Mouse (Mus musculus) hematopoietic stem cell, adult 5-6 weeks (primary cell): Measurements from ENCODE around the gene Trpm2. TPM values are rescaled to one million over a fixed set of nuclear protein-coding genes. Genes with fewer than 3 reads are reported as not detected.

Experiments
- ATAC-seq, 2 experiments: fragments of 125-278 bp in 1 of 2; replicated peaks in 1 of 2; 2 replicates each; pipeline ENCODE4 v1.8.0; 2016 to 2017; ENCODE audit warnings: inconsistent platforms in 2 of 2, mild to moderate bottlenecking in 2 of 2, moderate number of reproducible peaks in 2 of 2, low read depth in 1 of 2, moderate TSS enrichment in 1 of 2; ENCODE audit not compliant: low FRiP score in 2 of 2, poor library complexity in 2 of 2, severe bottlenecking in 2 of 2, insufficient read depth in 1 of 2, low TSS enrichment in 1 of 2
- total RNA-seq: library from RNA; stranded (forward); fragments of 172-1452, 232-1000 nt; gene quantifications from 2 replicates; pipeline ENCODE4 v1.2.3, GENCODE M21; 2017

The Trpm2 gene
- total RNA-seq, 1 experiment from 2014 or later = 2.6 TPM

DNA sequence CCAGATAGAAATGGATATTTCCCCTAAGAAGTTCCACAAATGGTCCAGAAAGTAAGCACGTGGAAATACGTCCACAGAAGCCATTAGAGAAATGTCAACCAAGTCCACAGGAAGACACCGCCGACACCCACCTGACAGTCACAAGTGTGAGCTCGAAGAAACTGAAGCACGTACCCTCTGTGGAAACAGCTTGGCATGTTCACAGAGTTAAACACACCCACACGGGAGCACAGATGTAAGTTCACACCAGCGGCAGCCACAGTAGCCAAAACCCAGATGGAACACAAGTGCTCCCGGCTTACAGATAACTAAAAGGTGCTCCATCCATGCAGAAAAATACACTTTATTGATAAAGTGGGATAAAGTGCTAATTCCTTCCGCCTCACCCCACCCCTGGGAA lies 43.0 kb downstream of the Trpm2 start:
- no peak for ATAC-seq

DNA sequence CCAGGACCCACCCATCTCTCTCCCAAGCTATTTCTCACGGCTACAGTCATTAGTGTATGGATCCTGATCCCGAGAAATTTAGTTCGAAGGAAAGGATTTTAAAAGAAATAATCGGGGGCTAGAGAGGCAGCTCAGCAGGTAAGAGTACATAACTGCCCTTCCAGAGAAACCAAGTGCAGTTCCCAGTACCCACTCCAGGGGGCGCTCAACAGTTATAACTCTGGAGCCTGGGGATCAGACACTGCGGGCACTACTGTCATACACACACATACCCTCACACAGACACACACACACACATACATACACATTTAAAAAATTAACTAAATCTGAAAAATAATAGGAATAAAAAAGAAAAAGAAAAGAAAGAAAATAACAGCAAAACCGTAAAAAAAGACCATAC lies 44.2 kb downstream of the Trpm2 start:
- peak in 1 of 2 experiments; percentile 65; a peak in 2 of 4 replicates for ATAC-seq

DNA sequence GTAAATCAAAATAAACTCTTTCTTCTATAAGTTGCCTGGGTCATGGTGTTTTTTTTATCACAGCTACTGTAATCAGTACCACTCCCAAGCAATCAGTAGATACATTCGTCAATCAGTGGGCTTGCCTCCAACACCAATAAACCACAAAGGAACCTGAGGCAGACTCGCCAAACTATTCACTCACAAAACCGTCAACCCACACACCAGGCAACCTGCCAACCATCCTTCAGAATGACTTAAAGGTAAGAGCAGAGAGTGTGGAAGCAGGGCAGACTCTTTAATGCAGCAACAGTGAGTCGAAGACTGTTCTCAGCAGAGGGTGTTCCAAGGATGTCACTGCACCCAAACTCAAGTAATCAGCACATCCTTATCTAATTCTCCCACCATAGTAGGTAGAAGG lies 47.7 kb downstream of the Trpm2 start:
- ATAC-seq = no peak

DNA sequence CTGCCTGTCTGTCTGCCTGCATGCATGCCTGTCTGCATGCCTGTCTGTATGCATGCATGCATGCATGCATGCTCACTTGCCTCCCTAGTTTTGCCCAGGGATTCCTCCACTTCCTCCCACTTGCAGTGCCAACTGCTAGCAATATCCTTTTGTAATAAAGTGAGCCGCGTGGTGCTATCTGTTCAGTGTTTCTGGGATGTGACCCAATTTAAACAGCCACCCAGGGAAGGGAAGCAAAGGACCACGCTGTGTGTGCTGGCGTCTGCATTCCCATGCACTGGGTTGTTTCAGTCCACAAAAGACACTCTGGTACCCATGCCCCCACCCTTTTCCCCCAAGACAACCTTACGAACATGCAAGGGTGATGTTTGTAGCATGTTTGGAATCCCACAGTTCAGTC lies 49.4 kb downstream of the Trpm2 start:
- no peak for ATAC-seq

DNA sequence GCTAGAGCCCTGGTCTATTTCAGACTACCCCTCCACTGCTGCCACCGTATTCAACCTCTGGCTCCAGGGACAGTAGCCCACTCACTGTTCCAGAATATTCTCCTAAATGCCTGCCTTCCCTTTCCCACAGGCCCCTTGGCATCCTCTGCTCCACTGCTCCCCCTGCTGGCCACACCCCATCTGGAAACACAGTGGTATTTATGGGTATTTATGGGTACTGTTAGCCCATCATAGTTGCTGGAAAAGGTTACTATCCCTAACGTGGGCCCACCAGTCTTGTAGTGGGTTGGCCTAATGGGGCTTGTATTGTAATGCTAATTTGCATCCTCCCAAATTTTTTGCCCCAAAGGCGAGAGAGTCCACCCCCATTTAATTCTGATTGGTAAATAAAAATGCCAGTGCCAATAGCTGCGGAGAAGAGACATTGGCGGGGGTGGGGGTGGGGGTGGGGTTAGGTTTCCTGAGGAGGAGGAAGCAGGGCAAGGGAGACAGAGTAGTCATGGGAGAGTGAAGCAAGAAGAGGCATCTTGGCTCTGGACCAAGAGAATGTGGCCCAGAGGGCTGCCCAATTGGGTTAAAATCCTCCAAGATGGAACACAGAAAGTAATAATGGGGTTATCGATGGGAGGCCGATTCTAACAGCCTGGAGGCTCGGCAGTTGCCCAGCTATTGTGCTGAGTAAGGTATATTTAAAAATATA lies 53.6 kb downstream of the Trpm2 start:
- ATAC-seq = peak in 1 of 2 experiments; percentile 55; a peak in 1 of 4 replicates

DNA sequence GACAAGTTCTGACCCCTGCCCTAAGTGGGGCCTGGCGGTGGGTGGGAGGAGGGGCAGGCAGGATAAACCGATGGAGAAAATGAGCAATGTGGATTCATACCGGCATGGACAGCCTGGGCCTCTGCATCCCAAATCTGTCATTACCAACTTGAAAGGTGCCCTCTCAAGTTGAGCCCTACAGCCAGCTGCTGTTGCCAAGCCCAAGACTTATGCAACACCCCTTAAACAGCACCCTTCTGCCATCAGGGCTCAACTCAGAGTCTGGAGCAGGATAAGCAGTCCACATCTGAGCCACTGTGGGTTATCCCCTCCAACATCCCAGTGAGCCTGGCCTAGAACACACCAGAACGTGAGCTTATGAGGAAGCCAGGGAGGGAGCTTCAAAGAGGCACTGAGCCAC lies 57.1 kb downstream of the Trpm2 start:
- ATAC-seq = no peak

DNA sequence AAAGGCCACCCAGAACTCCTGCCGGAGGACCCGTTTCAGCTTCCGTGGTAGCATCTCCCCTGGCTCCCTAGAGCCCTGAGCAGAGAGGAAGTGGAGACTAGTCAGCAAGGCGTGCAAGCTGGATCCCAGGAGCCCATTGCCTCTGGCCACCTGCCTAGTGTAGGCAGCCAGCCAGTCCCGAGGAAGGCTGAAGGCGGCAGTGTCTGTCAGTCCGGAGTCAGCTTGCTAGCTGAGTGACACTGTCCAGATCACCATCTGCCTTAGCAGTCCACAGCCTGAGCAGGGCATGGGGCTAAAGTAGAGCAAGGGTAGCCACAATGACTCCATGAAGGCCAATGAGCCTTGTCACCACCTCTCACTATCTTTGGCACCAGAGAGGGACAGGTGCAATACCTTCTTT lies 57.8 kb downstream of the Trpm2 start:
- no peak for ATAC-seq

DNA sequence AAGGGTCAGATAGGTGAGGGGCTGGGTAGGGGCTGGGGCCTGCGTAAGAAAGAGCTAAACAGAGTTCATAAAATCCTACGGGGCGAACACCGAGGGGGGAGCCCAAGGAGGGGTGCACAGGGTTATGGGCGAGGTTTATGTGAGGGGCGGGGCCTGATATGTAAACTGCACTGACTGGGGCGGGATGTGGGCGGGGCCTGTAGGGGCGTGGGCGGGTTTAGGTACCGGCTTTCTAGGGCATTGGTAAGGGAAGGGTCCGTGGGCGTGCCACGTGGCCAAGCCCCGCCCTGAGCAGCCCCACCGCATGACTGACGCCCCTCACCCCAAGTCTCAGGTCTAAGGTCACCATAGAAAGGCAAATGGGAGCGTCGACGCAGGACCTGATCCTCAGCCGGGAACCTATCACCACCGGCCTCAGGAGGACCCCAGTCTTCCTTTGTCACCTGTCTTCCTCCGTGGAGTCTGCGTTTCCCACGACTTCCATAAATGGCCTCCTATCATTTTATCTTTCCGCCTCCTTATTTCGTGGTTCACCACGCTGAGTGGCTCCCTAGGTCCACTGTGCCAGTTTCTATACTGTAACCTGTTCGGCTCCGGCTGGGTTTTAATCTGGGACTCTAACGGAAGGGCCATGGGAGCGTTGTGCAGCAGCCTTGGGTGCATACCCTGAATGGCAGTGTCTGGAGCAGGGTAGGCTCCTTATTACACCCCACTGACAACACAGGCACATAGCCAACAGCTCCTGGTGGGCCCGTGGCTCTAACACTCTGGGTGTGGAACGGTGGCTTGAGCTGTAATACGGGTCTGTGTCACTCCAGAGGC lies 67.3 kb downstream of the Trpm2 start:
- peak in 1 of 2 experiments; percentile 33; a peak in 1 of 4 replicates for ATAC-seq

DNA sequence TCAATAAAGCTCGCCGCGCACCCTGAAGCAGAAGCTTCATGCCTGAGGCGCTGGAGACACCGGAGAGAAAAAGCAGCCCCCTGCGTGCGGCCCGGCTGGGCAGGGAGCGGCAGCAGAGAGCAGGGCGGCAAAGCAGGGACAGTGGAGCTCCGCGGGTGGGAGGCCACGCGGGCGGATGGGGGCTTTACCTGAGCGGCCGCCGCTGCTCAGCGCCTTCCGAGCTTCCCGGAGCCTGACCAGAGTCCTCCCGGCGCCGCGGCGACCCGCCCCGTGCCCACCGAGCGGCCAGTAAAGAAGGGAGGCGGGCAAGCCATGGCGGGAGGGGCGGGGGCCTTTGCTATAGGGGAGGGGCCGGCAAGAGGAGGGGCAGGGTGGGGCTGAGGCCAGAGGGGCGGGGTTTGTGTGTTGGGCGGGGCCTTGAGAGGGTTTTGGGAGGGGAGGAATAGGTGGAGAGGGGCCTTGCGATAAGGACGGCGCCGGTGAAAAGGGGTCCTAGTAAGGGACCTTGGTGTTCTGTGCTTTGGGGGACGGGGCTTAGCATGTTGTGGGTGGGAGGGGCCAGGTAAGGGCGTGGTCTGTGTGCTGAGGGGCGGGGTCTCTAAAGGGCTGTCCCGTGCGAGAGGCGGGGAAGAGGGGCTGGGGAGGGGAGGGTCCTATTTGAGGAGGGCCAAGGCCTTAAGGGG lies 68.0 kb downstream of the Trpm2 start, which contains the start of gene Lrrc3:
Gene Lrrc3 (minus strand): TSS at position 326 of the 683 bp plus-strand sequence.
- peak; percentile 42 to 51 for ATAC-seq

DNA sequence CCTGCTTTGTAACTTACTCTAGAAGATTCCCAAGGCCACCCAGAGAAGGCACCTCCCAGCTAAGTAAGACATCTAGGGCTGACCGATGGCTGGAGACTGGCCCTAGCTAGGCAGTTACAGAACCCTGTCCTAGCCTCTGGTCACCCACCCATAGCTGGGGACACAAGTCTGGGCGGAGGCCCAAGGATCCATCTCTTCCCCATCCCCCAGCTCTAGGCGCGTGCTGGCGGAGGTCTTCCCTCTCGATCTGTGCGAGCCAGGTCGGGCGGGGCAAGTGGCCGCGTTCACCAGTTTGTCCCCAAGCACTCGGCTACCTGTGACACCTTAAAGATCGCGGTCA lies 68.5 kb downstream of the Trpm2 start:
- ATAC-seq = 0 out of 4 replicates have a peak, but pooled peaks of 1 of the 2 experiments have one; percentile 7

DNA sequence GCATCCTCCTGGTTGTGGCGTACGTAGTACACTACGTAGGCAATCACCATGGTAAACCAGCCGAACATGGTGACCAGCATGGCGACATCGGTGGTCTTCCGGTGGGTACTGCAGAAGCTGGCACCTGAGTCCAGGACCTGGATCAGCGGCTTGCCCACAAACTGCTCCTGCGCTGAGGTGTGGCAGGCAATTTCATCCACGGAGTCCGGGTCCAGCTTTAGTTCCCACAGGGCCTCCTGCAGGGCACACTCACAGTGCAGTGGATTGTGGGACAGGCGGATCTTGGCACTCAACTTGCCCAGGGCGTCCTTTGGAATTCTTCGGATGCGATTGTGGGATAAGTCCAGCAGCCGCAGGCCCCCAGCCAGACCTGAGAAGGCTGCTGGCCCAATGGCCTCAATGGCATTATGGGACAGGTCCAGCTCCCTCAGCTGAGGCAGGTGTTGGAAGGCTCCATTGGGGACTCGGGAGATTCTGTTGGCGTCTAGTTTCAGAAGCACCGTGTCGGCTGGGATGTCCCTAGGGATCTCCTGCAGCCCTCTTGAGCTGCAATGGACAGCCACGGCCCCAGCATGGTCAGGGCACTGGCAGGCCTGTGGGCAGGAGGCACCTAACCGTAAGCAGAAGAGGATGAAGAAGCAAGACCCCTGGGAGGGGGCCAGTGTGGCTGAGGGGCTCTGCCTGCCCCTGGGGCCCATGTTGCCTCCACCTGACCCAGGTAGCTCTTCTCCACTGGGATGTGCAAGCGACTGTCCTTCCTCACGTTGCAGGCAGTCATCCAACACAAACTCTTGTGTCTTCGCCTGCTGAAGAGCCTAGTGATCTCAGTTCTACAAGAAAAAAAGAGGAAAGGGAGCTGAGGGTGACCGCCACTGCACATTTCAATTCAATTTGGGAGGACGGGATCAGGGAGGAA lies 69.2 kb downstream of the Trpm2 start:
- ATAC-seq = no peak

DNA sequence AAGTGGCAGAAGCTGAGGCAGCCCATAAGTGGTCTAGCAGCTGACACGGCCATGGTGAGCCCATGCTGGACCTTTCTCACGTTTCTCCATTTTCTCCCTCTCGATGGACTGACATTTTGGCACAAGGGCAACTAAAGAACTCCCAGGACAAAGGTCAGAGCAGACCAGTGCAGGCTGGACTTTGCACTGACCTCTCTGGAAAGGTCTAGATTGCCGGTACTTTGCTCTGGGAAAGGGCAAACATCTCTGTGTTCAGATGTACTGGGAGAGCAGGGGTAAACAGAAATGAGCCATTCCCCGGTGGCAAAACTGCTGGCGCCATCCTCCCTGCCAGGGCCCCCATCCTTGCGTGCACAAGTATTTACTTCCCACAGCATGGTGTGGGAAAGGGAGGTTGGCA lies 70.2 kb downstream of the Trpm2 start:
- no peak for ATAC-seq

DNA sequence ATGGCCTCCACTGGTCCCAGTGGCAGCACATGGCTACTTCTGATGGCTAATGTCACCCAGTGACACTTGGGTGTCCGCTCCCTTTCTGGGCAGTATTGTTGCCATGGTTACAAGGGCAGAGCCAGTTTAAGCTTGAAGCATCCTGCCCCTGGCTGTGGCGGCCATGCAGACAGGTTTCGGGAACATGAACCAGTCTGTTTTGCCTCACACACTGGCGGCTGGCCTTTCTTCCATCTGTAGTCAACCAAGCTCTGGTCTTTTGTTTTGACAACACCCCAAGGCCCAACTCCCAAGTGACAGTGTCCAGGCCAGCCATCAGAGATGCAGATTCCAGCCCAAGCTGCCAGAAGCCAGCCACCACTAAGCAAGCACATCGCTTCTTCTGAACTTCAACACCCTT lies 74.8 kb downstream of the Trpm2 start:
- no peak for ATAC-seq

DNA sequence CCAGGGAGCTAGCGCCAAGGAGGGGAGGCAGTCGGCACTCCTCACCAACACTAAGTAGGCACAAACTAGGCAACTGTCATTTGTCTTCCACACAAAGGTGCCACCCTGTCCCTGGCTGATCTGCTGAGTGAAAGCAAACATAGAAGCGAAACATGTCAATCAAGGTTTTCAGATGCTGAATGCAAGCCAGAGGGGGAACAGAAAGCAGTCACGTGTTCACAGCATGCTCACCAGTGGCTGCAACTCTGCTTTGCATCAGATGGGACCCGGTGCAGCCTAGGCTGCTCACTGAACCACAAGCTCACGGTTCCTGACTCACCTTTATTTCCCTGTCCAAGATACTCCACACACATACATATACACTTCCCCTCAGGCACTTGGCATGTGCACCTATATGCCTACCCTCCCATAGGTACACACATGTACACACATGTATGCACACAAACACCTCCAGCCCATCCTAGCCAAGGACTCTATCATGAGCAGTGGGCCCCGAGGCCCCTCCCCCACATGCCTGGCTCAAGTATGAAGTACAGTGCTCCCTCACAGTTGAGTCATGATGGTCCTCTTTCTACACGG lies 79.3 kb downstream of the Trpm2 start:
- 0 out of 4 replicates have a peak, but pooled peaks of 1 of the 2 experiments have one; percentile 14 for ATAC-seq

DNA sequence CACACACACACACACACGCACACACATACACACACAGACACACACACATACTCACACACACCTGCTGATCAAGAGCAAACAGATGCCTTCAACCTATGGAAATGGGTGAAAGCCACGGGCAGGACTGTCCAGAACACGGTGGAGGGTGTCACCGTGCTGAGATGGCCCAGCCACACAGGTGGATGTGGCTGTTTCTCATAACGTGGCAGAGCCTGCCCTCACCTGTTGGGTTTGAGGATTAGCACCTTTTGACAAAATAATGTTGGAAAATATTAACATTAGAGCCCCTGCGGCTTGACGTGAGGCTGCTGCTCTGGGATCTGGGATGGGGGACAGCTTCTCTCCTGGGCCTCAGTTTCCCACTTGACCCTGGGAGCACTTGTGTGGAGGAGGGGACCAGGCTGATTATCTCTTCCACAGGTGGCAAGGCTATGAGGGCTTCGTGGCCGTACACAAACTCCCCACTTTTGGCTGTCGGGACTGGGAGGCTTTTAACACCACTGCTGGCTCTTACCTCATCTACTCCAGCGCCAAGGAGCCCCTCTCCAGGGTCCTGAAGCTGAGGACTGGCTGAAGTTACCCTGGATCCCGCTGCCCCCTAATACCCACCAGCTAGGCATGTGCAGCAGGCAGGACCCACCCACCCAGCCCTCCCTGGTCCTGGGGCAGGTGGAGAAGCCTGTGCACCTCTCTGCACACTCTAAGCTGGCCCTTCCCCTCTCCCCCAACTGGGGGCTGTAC lies 84.2 kb downstream of the Trpm2 start:
- no peak for ATAC-seq

DNA sequence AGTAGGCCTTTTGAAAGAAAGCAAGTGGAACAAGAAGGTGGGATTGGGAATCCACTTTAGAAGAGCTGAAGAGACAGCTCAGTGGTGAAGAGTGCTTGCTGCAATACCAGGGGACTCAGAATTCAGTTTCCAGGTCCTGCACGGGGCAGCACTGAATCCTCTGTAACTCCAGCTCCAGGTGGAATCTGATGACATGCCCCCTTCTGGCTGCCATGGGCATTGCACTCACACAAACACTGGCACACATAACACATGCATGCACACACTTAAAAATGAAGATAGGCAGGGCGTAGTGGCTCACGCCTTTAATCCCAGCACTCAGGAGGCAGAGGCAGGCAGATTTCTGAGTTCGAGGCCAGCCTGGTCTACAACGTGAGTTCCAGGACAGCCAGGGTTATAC lies 87.8 kb downstream of the Trpm2 start:
- no peak for ATAC-seq
